Mouse (Mus musculus): Measurements from ENCODE around the gene Tmem130. TPM values are rescaled to one million over a fixed set of nuclear protein-coding genes. Genes with fewer than 3 reads are reported as not detected.
A peak's percentile ranks its signal among the peaks of the same experiment; 100 is the strongest.
"Not testable (repeated sequence)": the region's sequence is repeated elsewhere in the genome, so short reads cannot be mapped to it uniquely, and the experiment has no call there.

Gene Tmem130
- polyA plus RNA-seq, 1 experiment = 178 TPM

DNA sequence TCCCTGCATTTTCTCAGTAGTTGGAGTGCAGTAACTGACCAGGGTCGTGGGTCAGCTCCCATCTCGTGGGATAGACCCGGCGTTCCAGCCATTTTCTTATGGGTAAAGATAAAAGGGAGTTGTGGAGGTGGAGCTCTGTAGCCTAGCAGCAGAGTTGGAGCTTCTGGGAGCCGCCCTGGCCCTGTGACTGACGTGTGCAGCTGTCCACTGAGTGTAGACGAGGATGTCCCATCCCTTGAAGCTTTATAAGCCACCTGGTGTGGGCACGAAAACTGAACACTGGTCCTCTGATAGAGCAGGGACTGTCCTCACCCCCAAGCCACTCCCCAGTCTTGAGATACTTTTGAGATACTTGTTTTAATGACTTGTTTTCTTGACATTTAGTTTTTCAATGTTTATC is 19.0 kb upstream of the Tmem130 start:
- Histone ChIP-seq H3K27ac (ENCODE audit: insufficient read depth, low read length) (no peak overlapping the region), H3K4me3 (replicated peaks; ENCODE audit: insufficient read depth, low read depth, low read length) (no peak overlapping the region), H3K4me1 (ENCODE audit: control insufficient read depth, insufficient read depth, low read length) (no peaks in the 10 kb centered on the region), H3K27me3 (ENCODE audit: control insufficient read depth, insufficient read depth, low read length) (no peaks in the 10 kb centered on the region)
- no peak for DNase-seq
- 74% methylated on average over 8 of the region's 8 CpGs for WGBS
- TF ChIP-seq CTCF (IDR thresholded peaks at IDR 0.05; ENCODE audit: borderline replicate concordance, insufficient read depth, low read depth, low read length) (no peak), POLR2A (IDR thresholded peaks at IDR 0.05; ENCODE audit: borderline replicate concordance, insufficient read depth, low read length) (no peak)

DNA sequence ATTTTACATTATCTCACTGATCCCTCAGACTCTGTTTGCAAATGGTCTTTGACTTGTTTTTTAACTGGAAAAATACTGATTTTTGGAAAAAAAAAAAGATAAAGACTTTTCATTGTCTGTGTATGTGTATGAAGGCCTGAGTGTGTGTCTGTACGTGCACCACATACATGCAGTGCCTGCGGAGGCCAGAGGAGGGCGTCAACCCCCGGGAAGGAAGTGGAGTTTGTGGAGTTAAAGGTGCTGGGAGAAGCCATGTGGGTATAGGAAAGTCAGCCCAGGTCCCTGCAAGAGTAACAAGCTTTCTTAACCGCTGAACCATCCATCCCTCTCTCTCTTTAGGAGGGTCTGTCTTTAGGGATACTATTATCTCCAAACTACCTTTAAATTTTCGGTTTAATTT is 11.6 kb upstream of the Tmem130 start:
- TF ChIP-seq POLR2A (IDR thresholded peaks at IDR 0.05; ENCODE audit: borderline replicate concordance, insufficient read depth, low read length) (no peak), CTCF (IDR thresholded peaks at IDR 0.05; ENCODE audit: borderline replicate concordance, insufficient read depth, low read depth, low read length) (no peak)
- H3K4me1 ChIP-seq (ENCODE audit: control insufficient read depth, insufficient read depth, low read length) = peaks cover 3% of the 10 kb centered on the region; the same call in 1 of the 2 replicates
- WGBS = 96% methylated on average over 6 of the region's 6 CpGs

DNA sequence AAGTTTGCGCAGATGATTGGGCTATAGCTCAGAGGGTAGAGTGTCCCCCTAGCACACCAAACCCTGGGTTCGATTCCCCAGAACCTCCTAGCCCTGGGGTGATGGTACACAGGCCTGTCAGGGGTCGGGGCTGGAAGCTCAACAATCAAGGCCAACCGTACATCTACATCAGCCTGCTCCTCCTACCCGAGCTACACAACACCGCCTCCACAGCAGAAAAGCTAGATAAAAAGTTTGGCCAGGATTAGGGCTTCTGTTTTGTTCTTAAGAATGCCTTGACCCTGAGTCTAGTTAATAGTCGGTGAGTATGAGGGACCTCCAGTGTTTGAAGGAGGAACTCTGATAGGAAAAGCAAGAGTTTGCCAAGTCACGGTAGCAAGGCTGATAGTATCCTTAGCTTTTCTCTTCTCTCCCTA is 7.5 kb upstream of the Tmem130 start:
- 13% methylated on average over 8 of the region's 8 CpGs for WGBS
- Histone ChIP-seq H3K27ac (ENCODE audit: insufficient read depth, low read length) (0 out of 2 replicates have a peak overlapping the region, but pooled peaks have one; percentile 3), H3K4me1 (ENCODE audit: control insufficient read depth, insufficient read depth, low read length) (peaks cover 3% of the 10 kb centered on the region; the same call in 1 of the 2 replicates), H3K27me3 (ENCODE audit: control insufficient read depth, insufficient read depth, low read length) (no peaks in the 10 kb centered on the region), H3K4me3 (replicated peaks; ENCODE audit: insufficient read depth, low read depth, low read length) (peak overlapping the region; percentile 86)
- no peak for DNase-seq
- no peak for TF ChIP-seq CTCF (IDR thresholded peaks at IDR 0.05; ENCODE audit: borderline replicate concordance, insufficient read depth, low read depth, low read length)
- no peak for TF ChIP-seq POLR2A (IDR thresholded peaks at IDR 0.05; ENCODE audit: borderline replicate concordance, insufficient read depth, low read length)

More for the DNA sequence above, 11.6 kb upstream of the Tmem130 start:
- H3K27ac ChIP-seq (ENCODE audit: insufficient read depth, low read length) = no peak overlapping the region
- DNase-seq = no peak
- no peaks in the 10 kb centered on the region for H3K27me3 ChIP-seq (ENCODE audit: control insufficient read depth, insufficient read depth, low read length)
- H3K4me3 ChIP-seq (replicated peaks; ENCODE audit: insufficient read depth, low read depth, low read length) = no peak overlapping the region

DNA sequence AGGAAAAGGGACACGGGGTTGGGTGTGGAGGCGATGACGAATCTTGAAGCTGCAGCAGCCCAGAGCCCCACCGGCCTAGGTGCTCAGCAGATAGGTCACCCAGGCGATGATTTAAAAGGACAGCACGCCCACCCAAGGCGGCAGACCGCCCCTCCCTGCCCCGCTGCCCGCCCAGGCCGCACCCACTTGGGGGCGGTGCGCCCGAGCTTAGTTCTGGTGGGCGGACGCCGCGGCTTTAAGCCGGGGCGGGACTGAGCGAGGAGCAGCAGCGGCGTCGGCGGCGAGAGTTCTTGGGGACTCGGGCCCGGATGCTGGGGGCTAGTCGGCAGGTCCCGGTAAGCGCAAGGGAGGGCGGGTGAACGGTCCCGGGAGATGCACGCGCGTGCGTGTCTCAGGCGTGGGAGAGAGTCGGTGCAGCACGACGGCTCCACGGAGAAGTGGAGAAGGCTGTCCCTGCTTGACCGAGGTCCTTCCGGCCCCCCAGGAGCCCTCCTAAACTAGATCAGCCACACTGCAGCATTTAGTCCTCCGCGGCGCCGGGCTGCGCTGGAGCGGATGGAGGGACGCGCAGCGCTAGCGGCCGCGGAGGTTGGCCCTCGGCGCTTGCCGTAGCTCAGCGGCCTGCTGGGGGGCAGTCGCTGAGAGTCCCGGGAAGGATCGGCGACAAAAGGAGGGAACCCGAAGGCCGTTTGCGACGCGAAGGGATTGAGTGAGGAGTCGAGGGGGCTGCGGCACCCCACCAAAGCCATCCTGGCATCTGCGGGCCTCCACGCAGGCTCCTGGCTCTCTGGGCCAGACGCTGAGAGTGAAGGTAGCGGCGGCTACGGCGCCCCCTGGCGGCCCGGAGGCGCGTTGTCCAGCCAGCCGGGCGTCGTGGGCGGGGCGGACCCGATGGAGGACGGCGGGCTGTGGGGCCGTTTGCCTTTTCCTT is 6.6 kb upstream of the Tmem130 start:
- H3K27me3 ChIP-seq (ENCODE audit: control insufficient read depth, insufficient read depth, low read length) = no peaks in the 10 kb centered on the region
- peak overlapping the region; percentile 100 for H3K27ac ChIP-seq (ENCODE audit: insufficient read depth, low read length)
- WGBS = under 1% methylated on average over 92 of the region's 92 CpGs
- peak overlapping the region; percentile 86 for H3K4me3 ChIP-seq (replicated peaks; ENCODE audit: insufficient read depth, low read depth, low read length)
- peaks cover 3% of the 10 kb centered on the region; the same call in 1 of the 2 replicates for H3K4me1 ChIP-seq (ENCODE audit: control insufficient read depth, insufficient read depth, low read length)
- peak; percentile 94 to 97 for DNase-seq
- TF ChIP-seq CTCF (IDR thresholded peaks at IDR 0.05; ENCODE audit: borderline replicate concordance, insufficient read depth, low read depth, low read length) (peak; percentile 64), POLR2A (IDR thresholded peaks at IDR 0.05; ENCODE audit: borderline replicate concordance, insufficient read depth, low read length) (peak; percentile 58)

GRCm38 (mm10) chr5:144767106-144767798 is 5.6 kb upstream of the Tmem130 start, which contains the start of gene Trrap:
Gene Trrap (plus strand): TSS chr5:144767732.
- H3K4me3 ChIP-seq (replicated peaks; ENCODE audit: insufficient read depth, low read depth, low read length) = peak within 1 kb of the TSS; percentile 86
- WGBS = 68% methylated on average over 15 of the region's 15 CpGs
- DNase-seq = peak; percentile 30 to 41
- peak within 1 kb of the TSS; percentile 100 for H3K27ac ChIP-seq (ENCODE audit: insufficient read depth, low read length)
- H3K4me1 ChIP-seq (ENCODE audit: control insufficient read depth, insufficient read depth, low read length); H3K27me3 ChIP-seq (ENCODE audit: control insufficient read depth, insufficient read depth, low read length): not testable (repeated sequence)

- H3K4me1 ChIP-seq (ENCODE audit: control insufficient read depth, insufficient read depth, low read length) = peaks cover 3% of the 10 kb centered on the region; the same call in 1 of the 2 replicates
- DNase-seq = no peak
- TF ChIP-seq CTCF (IDR thresholded peaks at IDR 0.05; ENCODE audit: borderline replicate concordance, insufficient read depth, low read depth, low read length) (no peak), POLR2A (IDR thresholded peaks at IDR 0.05; ENCODE audit: borderline replicate concordance, insufficient read depth, low read length) (no peak)
- H3K4me3 ChIP-seq (replicated peaks; ENCODE audit: insufficient read depth, low read depth, low read length) = no peak overlapping the region
- H3K27me3 ChIP-seq (ENCODE audit: control insufficient read depth, insufficient read depth, low read length) = no peaks in the 10 kb centered on the region
- WGBS = 84% methylated on average over 11 of the region's 11 CpGs
- no peak overlapping the region for H3K27ac ChIP-seq (ENCODE audit: insufficient read depth, low read length)
These were observed 5.0 kb upstream of the Tmem130 start for GRCm38 (mm10) chr5:144766646-144767045.

DNA sequence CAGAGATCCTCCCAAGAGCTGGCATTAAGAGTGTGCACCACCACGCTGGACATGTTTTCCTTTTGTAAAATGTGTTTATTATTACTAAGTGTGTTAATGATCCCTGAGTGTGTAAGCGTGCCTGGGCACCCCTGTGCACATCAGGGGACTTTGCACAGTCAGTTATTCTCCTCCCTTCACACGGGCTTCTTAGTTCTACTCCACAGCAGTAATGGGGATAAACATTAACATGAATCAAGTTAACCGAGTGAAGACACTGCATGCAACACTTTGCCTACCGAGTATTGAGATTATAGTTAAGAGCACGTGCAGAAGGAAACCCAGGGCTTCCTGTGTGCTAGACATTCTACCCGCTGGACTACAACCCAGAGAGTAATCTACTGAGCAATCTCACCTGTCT is 4.4 kb upstream of the Tmem130 start:
- DNase-seq = no peak
- WGBS = 86% methylated on average over 7 of the region's 7 CpGs
- no peak overlapping the region for H3K27ac ChIP-seq (ENCODE audit: insufficient read depth, low read length)
- no peak for TF ChIP-seq CTCF (IDR thresholded peaks at IDR 0.05; ENCODE audit: borderline replicate concordance, insufficient read depth, low read depth, low read length)
- TF ChIP-seq POLR2A (IDR thresholded peaks at IDR 0.05; ENCODE audit: borderline replicate concordance, insufficient read depth, low read length) = no peak
- H3K27me3 ChIP-seq (ENCODE audit: control insufficient read depth, insufficient read depth, low read length) = no peaks in the 10 kb centered on the region
- no peak overlapping the region for H3K4me3 ChIP-seq (replicated peaks; ENCODE audit: insufficient read depth, low read depth, low read length)
- peaks cover 3% of the 10 kb centered on the region; the same call in 1 of the 2 replicates for H3K4me1 ChIP-seq (ENCODE audit: control insufficient read depth, insufficient read depth, low read length)
